Mouse (Mus musculus): ENCODE data around the gene Cd248.

DNA sequence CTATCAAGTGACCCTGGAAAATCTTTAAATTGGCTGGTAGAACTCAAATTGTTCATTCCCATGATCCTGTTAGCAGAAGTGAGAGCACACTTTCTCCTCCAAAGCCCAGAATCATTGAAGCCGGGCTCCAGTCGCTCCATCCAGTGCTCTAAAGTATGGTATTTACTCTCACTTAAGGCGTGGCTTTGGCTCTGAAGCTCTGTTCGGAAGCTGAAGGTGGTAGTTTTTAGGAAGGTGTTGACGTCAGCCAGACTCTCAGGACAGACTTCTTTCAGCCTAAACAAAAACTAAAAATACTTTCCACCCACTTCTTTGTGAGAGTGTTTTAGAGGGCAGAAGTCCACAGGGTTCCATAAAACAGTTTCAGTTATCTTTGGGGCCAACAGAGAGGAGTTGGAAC lies 5.6 kb downstream of the Cd248 start:
- TF ChIP-seq HCFC1 (IDR thresholded peaks at IDR 0.05; ENCODE audit: borderline replicate concordance, insufficient read depth, low read length) (no peak), MAFK (IDR thresholded peaks at IDR 0.05; ENCODE audit: insufficient read depth, low read depth, low read length) (no peak)

Data from ES-E14 (cell line).